Mouse (Mus musculus): ENCODE measurements around the gene Slc24a3. TPM values are rescaled to one million over a fixed set of nuclear protein-coding genes. Genes with fewer than 3 reads are reported as not detected.

Slc24a3 gene
- polyA plus RNA-seq, 1 experiment from 2014 or later: 3.1 TPM

DNA sequence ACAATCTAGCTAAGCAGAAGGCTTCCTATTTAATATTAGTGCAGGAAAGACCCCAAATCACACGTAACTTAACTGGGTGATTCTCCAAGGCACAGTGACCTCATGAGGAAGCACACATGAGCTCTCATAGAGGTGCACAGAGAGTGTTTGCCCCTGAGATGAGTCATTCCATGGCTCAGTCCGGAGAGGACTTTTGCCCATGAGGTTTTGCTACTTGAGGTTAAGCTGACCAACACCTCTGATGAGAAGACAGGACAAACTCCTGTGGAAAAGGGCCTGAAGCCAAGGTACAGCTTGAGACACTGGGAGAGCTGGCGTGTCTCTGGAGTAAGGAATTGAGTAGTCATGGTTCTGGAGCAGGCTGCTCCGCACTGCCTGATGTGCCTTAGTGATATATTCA, 56.1 kb downstream of the Slc24a3 start:
- Histone ChIP-seq H3K9ac (ENCODE audit: low read depth, low read length) (no peak overlapping the region), H3K27ac (ENCODE audit: low read length) (no peak overlapping the region), H3K36me3 (ENCODE audit: control insufficient read depth, insufficient read depth, low read length) (no peaks in the 10 kb centered on the region), H3K27me3 (replicated peaks; ENCODE audit: control insufficient read depth, insufficient read depth, low read length) (no peaks in the 10 kb centered on the region), H3K4me2 (ENCODE audit: low read depth, low read length) (no peak overlapping the region), H3K9me3 (ENCODE audit: control insufficient read depth, low read length) (no peaks in the 10 kb centered on the region), H3K4me3 (ENCODE audit: low read length) (no peak overlapping the region), H3K4me1 (ENCODE audit: control insufficient read depth, insufficient read depth, low read length) (no peaks in the 10 kb centered on the region)
- 83% methylated on average over 4 of the region's 4 CpGs for WGBS
- no peak for ATAC-seq

DNA sequence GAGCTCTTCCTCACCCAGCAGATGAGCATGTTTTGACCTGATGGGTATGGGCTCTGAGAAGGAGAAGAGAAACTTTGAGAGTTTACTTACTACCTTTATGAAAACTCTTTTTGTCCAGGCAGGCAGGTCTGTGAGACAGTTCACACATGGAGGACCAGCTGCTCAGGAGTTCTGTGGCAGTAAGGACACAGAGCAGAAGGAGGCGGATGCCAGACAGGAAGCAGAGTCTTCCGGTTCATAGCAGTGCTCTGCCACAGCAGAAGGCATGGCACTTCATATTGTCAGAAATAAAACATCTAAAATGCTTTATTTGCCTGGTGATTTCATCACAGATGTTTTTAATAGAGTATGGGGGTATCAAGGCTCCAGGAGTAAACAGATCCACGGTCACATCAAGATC, 58.1 kb downstream of the Slc24a3 start:
- no peaks in the 10 kb centered on the region for H3K27me3 ChIP-seq (replicated peaks; ENCODE audit: control insufficient read depth, insufficient read depth, low read length)
- no peaks in the 10 kb centered on the region for H3K36me3 ChIP-seq (ENCODE audit: control insufficient read depth, insufficient read depth, low read length)
- no peaks in the 10 kb centered on the region for H3K4me1 ChIP-seq (ENCODE audit: control insufficient read depth, insufficient read depth, low read length)
- WGBS: 55% methylated on average over 3 of the region's 3 CpGs
- no peaks in the 10 kb centered on the region for H3K9me3 ChIP-seq (ENCODE audit: control insufficient read depth, low read length)
- no peak overlapping the region for H3K9ac ChIP-seq (ENCODE audit: low read depth, low read length)
- no peak overlapping the region for H3K4me2 ChIP-seq (ENCODE audit: low read depth, low read length)
- no peak for ATAC-seq
- H3K4me3 ChIP-seq (ENCODE audit: low read length): no peak overlapping the region
- H3K27ac ChIP-seq (ENCODE audit: low read length): no peak overlapping the region

DNA sequence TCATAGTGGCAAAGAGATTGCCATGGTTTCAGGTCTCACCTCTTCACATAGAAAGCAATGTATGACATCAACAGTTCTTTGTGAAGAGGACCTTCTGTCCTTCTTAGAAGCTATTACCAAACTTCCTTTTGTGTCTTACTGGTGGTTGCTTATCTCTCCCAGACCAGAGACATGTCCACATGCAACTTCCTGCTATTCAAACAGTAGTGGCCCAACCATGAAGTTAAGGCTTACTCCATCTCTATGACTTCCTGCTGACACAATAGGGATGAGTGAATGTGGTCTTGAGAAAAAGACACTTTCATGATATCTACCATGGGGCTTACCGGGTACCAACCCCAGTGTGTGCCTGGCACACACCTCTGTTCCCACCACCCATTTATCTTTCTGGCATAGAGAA, 58.5 kb downstream of the Slc24a3 start:
- 91% methylated on average over 1 of the region's 1 CpGs for WGBS
- H3K36me3 ChIP-seq (ENCODE audit: control insufficient read depth, insufficient read depth, low read length): no peaks in the 10 kb centered on the region
- no peak overlapping the region for H3K9ac ChIP-seq (ENCODE audit: low read depth, low read length)
- H3K9me3 ChIP-seq (ENCODE audit: control insufficient read depth, low read length): no peaks in the 10 kb centered on the region
- no peaks in the 10 kb centered on the region for H3K27me3 ChIP-seq (replicated peaks; ENCODE audit: control insufficient read depth, insufficient read depth, low read length)
- no peak overlapping the region for H3K4me3 ChIP-seq (ENCODE audit: low read length)
- no peaks in the 10 kb centered on the region for H3K4me1 ChIP-seq (ENCODE audit: control insufficient read depth, insufficient read depth, low read length)
- no peak overlapping the region for H3K27ac ChIP-seq (ENCODE audit: low read length)
- H3K4me2 ChIP-seq (ENCODE audit: low read depth, low read length): no peak overlapping the region
- ATAC-seq: 0 out of 2 replicates have a peak, but pooled peaks have one; percentile 23

DNA sequence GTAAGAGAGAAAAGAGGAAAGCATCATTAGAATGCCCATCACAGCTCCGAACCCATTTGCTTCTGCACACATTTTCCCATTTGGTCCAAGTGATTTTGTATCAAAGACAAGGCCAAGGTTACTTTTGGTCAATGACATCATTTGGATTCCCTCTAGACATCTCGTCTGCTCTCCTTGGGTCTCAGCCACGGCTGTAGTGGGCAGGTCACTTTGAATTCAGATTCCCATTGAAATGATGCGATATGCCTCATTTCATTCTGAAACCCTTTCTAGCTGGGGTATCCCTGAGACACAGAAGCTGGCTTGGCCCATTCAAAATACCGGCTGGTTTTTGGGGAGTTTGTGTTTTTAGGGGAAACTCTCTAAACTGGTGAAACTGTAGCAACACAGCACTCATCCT, 59.8 kb downstream of the Slc24a3 start:
- no peaks in the 10 kb centered on the region for H3K9me3 ChIP-seq (ENCODE audit: control insufficient read depth, low read length)
- 89% methylated on average over 5 of the region's 5 CpGs for WGBS
- ATAC-seq: no peak

DNA sequence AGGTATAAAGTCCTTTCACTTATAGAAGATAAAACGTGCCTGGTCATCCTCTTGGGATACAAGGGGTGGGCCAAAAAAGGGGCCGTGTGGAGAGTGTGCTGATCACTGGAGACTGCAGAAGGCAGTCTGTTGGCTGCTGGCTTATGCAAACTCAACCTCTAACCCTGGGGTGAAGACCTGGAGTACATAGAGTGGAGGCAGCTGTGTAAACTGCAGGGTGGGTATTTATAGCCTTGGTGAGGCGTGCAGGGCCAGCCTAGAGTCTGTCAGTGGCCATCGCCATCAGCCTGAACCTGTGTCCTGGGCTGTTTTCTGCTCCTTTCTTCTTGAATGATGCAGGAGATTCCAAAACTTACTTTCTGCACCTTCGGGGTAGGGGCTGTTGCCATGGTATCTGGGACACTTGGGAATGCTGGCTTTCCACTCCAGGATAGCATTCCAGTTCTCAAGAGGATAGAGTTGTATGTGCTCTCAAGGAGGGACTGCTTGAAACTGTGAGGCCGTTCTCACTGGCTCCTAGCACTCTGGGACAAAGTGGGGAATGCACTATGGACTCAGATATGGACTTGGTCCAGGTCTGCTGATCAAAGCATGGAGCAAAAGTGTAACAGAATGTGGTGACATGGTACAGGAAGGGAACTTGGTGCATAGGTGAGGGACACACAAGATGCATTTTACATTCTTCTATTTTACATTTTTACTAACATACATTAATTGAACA, 65.4 kb downstream of the Slc24a3 start:
- no peaks in the 10 kb centered on the region for H3K36me3 ChIP-seq (ENCODE audit: control insufficient read depth, insufficient read depth, low read length)
- ATAC-seq: peak; percentile 92
- H3K27ac ChIP-seq (ENCODE audit: low read length): no peak overlapping the region
- H3K4me1 ChIP-seq (ENCODE audit: control insufficient read depth, insufficient read depth, low read length): peaks cover 21% of the 10 kb centered on the region
- no peak overlapping the region for H3K4me3 ChIP-seq (ENCODE audit: low read length)
- no peak overlapping the region for H3K9ac ChIP-seq (ENCODE audit: low read depth, low read length)
- H3K9me3 ChIP-seq (ENCODE audit: control insufficient read depth, low read length): no peaks in the 10 kb centered on the region
- H3K27me3 ChIP-seq (replicated peaks; ENCODE audit: control insufficient read depth, insufficient read depth, low read length): no peaks in the 10 kb centered on the region
- H3K4me2 ChIP-seq (ENCODE audit: low read depth, low read length): no peak overlapping the region
- 31% methylated on average over 6 of the region's 6 CpGs for WGBS

More for the DNA sequence above, 59.8 kb downstream of the Slc24a3 start:
- H3K4me3 ChIP-seq (ENCODE audit: low read length): no peak overlapping the region
- no peaks in the 10 kb centered on the region for H3K36me3 ChIP-seq (ENCODE audit: control insufficient read depth, insufficient read depth, low read length)
- H3K4me2 ChIP-seq (ENCODE audit: low read depth, low read length): no peak overlapping the region
- no peaks in the 10 kb centered on the region for H3K4me1 ChIP-seq (ENCODE audit: control insufficient read depth, insufficient read depth, low read length)
- no peaks in the 10 kb centered on the region for H3K27me3 ChIP-seq (replicated peaks; ENCODE audit: control insufficient read depth, insufficient read depth, low read length)
- H3K9ac ChIP-seq (ENCODE audit: low read depth, low read length): no peak overlapping the region
- no peak overlapping the region for H3K27ac ChIP-seq (ENCODE audit: low read length)

DNA sequence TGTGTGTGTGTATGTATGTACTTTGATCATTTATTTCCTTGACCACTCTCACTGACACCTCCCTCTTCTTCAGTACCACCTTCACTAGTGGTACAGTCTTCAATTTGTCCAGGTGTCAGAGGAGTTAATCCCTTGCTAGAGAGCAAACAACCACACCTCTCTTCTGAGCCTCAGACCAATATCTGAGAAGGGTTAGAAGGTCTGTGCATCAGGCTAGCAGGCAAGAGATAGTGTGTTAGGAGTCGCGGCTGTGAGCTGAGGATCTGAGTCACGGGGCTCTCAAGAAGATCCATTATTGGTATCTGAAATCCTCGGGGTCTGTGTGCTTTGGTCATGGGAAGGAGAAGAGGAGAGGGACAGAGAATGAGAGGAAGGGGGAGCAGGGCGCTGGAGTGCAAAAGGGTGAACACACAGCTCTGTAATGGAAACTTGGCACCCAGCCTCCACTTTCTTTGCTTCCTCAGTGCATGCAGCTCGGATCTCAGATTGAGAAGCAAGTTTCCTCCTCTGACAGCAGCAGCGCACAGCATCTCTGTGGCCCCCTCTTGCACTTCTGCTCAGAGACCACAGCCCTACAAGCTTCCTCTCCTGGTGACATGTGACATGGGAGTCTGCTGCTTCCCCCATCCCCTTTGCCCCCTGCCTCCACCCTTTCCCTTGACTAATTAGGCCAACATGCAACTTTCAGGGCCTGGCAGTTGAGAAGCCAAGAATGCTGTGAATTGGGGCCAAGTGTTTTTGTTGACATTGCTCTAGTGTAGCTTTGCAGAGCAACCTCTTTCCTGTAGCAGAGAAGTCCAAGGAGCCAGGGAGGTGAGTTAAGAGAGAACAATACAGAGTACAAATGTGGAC, 66.2 kb downstream of the Slc24a3 start:
- WGBS: 20% methylated on average over 7 of the region's 7 CpGs
- peak; percentile 78 for ATAC-seq
- H3K4me2 ChIP-seq (ENCODE audit: low read depth, low read length): no peak overlapping the region
- no peaks in the 10 kb centered on the region for H3K27me3 ChIP-seq (replicated peaks; ENCODE audit: control insufficient read depth, insufficient read depth, low read length)
- H3K27ac ChIP-seq (ENCODE audit: low read length): peak overlapping the region; percentile 54
- H3K9ac ChIP-seq (ENCODE audit: low read depth, low read length): peak overlapping the region; percentile 2; the same call in 1 of the 2 replicates
- H3K4me1 ChIP-seq (ENCODE audit: control insufficient read depth, insufficient read depth, low read length): peaks cover 21% of the 10 kb centered on the region
- H3K36me3 ChIP-seq (ENCODE audit: control insufficient read depth, insufficient read depth, low read length): no peaks in the 10 kb centered on the region
- no peak overlapping the region for H3K4me3 ChIP-seq (ENCODE audit: low read length)
- no peaks in the 10 kb centered on the region for H3K9me3 ChIP-seq (ENCODE audit: control insufficient read depth, low read length)

DNA sequence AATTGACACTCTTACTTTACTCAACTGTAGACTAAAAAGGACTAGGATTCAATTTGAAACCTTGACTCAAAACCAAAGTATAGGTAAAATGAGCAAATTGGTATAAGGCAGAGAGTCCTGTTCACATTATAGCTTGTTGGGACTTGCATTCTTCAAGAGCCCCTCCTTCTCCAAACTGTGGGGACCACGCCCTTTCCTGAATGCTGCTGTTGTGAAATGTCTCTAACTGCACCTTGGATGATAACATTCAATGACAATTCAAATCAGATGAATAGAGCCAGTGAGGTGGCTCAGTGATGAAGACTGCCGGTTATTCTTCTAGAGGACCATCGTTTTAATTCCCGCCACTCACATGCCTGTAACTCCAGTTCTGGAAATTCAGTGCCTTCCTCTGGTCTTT, 78.8 kb downstream of the Slc24a3 start:
- Histone ChIP-seq H3K9me3 (ENCODE audit: control insufficient read depth, low read length) (no peaks in the 10 kb centered on the region), H3K4me3 (ENCODE audit: low read length) (no peak overlapping the region), H3K27me3 (replicated peaks; ENCODE audit: control insufficient read depth, insufficient read depth, low read length) (no peaks in the 10 kb centered on the region), H3K4me2 (ENCODE audit: low read depth, low read length) (no peak overlapping the region), H3K4me1 (ENCODE audit: control insufficient read depth, insufficient read depth, low read length) (no peaks in the 10 kb centered on the region), H3K9ac (ENCODE audit: low read depth, low read length) (no peak overlapping the region), H3K36me3 (ENCODE audit: control insufficient read depth, insufficient read depth, low read length) (no peaks in the 10 kb centered on the region), H3K27ac (ENCODE audit: low read length) (no peak overlapping the region)
- WGBS: 87% methylated on average over 4 of the region's 4 CpGs
- ATAC-seq: no peak

DNA sequence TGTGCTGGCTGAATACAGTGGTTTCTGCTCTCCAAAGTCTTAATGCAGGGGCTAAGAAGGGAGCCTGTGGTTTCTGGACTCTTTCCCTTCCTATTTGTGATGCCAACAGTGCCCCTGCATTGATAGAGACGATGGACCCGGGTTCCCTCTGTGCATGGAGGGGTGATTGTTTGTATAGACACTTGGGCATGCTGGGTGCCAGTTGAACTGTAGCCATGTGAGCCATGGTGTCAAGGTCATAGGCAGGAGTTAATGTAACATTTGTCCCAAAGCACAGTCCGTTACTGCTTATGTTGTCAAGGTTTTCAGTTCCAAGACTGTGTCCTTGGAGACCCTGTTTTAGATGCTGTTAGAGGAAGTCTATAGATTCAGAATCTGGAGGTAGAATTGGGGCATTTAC, 80.6 kb downstream of the Slc24a3 start:
- no peak overlapping the region for H3K27ac ChIP-seq (ENCODE audit: low read length)
- no peaks in the 10 kb centered on the region for H3K9me3 ChIP-seq (ENCODE audit: control insufficient read depth, low read length)
- no peak for ATAC-seq
- no peak overlapping the region for H3K4me3 ChIP-seq (ENCODE audit: low read length)
- 82% methylated on average over 3 of the region's 3 CpGs for WGBS
- H3K4me2 ChIP-seq (ENCODE audit: low read depth, low read length): no peak overlapping the region
- H3K36me3 ChIP-seq (ENCODE audit: control insufficient read depth, insufficient read depth, low read length): no peaks in the 10 kb centered on the region
- H3K27me3 ChIP-seq (replicated peaks; ENCODE audit: control insufficient read depth, insufficient read depth, low read length): no peaks in the 10 kb centered on the region
- H3K4me1 ChIP-seq (ENCODE audit: control insufficient read depth, insufficient read depth, low read length): no peaks in the 10 kb centered on the region
- no peak overlapping the region for H3K9ac ChIP-seq (ENCODE audit: low read depth, low read length)

DNA sequence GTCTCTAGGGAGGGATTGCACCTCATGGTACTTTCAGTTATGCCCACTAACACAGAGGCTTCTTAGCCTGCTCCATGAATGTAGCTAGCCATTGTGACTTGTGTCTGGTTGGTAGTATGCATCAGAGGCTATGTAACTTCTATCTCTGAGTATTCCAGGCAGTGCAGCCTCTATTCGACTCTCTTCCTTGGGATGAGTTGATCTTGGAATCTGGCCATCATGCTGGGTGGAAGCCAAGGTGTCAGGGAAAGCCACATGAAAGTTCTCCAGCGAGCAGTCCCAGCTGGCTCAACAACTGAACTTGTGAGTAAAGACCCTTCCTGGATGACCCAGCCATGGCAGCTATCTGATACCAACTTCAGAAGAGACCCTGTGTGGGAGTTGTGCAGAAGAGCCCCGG, 89.8 kb downstream of the Slc24a3 start:
- H3K9ac ChIP-seq (ENCODE audit: low read depth, low read length): no peak overlapping the region
- 59% methylated on average over 3 of the region's 3 CpGs for WGBS
- no peak overlapping the region for H3K4me2 ChIP-seq (ENCODE audit: low read depth, low read length)
- peaks cover 2% of the 10 kb centered on the region; the same call in 1 of the 2 replicates for H3K4me1 ChIP-seq (ENCODE audit: control insufficient read depth, insufficient read depth, low read length)
- H3K4me3 ChIP-seq (ENCODE audit: low read length): no peak overlapping the region
- no peaks in the 10 kb centered on the region for H3K36me3 ChIP-seq (ENCODE audit: control insufficient read depth, insufficient read depth, low read length)
- ATAC-seq: peak; percentile 68
- H3K9me3 ChIP-seq (ENCODE audit: control insufficient read depth, low read length): no peaks in the 10 kb centered on the region
- no peaks in the 10 kb centered on the region for H3K27me3 ChIP-seq (replicated peaks; ENCODE audit: control insufficient read depth, insufficient read depth, low read length)
- H3K27ac ChIP-seq (ENCODE audit: low read length): no peak overlapping the region

All from intestine, embryonic 16.5 days (tissue).